Mouse (Mus musculus) testis, postnatal 14 days (tissue): ENCODE measurements around the gene Vmo1.
"Not testable (repeated sequence)": the region's sequence is repeated elsewhere in the genome, so short reads cannot be mapped to it uniquely, and the experiment has no call there.

Experiments used
- DNase-seq: peaks from one replicate; pipeline ENCODE4 v3.0.0; 2021; ENCODE audit warnings: low spot score

Vmo1 gene

GRCm38 (mm10) chr11:70520178-70520769 lies 5.9 kb upstream of the Vmo1 start:
- peak; percentile 19 for DNase-seq

GRCm38 (mm10) chr11:70518923-70519322 lies 4.5 kb upstream of the Vmo1 start, which contains the start of gene Gltpd2:
Gene Gltpd2 (plus strand): TSS chr11:70519196.
- no peak for DNase-seq

DNA sequence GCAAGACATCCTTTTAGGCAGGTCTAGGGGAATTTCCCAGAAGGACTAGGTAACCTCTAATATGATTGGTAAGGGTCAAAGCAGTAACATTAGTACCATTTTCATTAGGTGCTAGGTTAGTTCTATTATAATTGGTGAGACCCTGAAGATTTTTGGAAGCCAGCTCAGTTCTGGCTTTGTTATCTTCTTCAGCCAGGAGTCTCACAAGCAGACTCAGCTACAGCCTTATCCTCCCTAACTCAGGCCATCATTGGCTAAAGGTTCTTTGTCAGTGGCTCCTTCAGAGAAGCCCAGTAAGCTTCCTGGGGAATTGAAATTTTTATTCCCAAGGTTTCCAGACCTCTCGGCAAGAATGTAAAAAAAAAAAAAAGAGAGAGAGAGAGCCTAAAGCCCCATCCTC lies 4.0 kb upstream of the Vmo1 start:
- no peak for DNase-seq

- no peak for DNase-seq
Measured at GRCm38 (mm10) chr11:70516352-70516751, 1.9 kb upstream of the Vmo1 start.

- no peak for DNase-seq
Measured at GRCm38 (mm10) chr11:70513520-70513919, 896 bp downstream of the Vmo1 start.

- no peak for DNase-seq
Measured at GRCm38 (mm10) chr11:70512709-70513342, 1.6 kb downstream of the Vmo1 start.

DNA sequence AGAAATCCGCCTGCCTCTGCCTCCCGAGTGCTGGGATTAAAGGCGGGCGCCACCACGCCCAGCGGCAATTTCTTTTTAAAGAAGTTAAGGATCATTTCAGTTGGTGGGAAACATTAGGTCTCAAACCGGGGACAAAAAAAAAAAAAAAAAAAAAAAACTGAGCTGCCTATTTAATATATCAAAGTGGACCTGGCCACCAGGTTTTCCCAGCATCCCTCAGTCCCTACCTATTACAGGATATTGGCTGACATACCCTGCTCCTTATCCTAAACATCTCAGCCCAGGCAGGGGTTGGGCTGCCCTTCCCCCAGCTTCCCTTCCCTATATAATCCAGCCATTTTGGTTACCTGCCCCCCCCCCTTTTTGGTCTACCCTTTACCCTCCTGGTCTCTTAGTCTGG lies 2.6 kb downstream of the Vmo1 start:
- DNase-seq = no peak

- DNase-seq = no peak
Measured at GRCm38 (mm10) chr11:70511242-70511641, 3.2 kb downstream of the Vmo1 start.

GRCm38 (mm10) chr11:70509753-70510564 lies 4.5 kb downstream of the Vmo1 start:
- no peak for DNase-seq

DNA sequence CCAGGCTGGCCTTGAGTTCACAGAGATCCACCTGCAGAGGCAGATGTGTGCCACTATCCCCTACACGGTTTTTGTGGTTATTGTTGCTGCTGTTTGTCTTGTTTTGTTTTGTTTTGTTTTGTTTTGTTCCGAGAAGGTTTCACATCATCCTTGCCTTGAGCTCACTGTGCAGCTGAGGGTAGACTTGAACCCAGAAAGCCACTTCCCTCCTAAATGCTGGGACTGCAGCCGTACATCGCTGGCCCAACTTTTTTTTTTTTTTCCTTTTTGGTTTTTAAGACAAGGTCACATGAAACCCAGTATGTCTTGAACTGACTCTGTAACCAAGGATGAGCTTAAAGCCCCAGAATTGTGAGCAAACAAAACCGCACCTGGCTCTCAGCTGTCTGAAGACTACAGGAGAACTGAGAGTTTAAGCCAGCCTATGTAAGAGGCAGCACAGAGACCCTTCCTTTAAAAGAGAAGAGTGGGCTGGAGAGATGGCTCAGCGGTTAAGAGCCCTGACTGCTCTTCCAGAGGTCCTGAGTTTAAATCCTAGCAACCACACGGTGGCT lies 7.4 kb downstream of the Vmo1 start:
- DNase-seq = no peak

DNA sequence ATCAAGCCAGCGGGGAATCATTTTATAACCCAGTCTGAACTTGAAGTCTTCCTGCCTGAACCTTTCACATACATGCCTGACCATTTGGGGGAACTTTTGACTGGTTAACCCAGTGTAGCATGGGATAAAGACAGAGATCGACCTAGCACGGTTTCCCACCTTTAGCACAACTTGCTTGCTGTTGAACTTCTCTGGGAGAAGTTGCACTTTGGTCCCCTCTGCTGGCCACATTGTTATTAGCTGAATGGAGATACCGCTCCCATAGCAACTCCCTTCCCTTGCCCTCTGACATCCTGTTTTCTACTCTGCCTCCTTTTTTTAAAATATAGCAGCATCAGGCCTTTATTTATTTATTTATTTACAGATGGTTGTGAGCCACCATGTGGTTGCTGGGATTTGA lies 8.0 kb downstream of the Vmo1 start:
- DNase-seq = peak; percentile 38

DNA sequence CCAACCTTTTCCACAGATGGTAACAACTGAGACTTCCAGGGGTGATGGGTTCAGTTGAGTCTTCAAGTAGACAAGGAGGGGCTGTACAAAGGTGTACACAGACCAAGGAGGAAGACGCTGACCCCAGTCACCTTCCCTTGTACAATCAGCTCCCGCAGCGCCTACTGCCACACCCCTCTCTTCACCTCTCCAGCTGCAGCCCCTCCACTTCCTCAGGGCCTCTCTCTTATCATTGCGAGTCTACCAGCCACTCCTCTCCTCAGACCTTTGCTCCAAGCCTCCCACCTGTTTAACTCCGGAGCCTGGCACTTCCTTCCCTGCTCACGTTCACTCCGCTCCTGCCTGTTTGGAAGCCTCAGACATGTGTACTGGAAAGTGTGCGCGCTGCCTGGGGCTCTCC lies 9.4 kb downstream of the Vmo1 start, which contains the start of gene Tm4sf5:
TSS of gene Tm4sf5 (plus strand) at position 275 of the 400 bp plus-strand sequence.
- DNase-seq = no peak

DNA sequence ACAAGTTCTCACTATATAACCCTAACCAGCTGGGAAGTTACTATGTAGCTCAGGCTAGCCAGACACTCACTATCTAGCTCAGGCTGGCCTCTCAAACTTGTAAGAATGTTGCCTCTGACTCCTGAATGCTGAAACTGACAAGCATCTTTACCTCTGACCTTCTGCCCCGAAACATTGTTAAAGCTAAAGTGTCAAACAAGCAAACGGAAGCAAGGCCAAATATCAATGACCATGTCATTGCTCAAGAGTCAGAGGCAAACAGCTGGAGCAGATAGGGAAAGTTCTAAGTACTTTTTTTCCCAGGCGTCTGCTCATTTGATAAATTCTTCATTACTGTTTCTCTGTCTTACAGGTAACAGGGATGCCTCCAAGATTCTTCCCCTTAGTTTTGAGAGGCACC lies 12.4 kb downstream of the Vmo1 start:
- peak; percentile 41 for DNase-seq

- DNase-seq = no peak
Measured at GRCm38 (mm10) chr11:70500476-70500812, 14.0 kb downstream of the Vmo1 start.

- DNase-seq = no peak
Measured at GRCm38 (mm10) chr11:70499566-70500475, 14.6 kb downstream of the Vmo1 start.

DNA sequence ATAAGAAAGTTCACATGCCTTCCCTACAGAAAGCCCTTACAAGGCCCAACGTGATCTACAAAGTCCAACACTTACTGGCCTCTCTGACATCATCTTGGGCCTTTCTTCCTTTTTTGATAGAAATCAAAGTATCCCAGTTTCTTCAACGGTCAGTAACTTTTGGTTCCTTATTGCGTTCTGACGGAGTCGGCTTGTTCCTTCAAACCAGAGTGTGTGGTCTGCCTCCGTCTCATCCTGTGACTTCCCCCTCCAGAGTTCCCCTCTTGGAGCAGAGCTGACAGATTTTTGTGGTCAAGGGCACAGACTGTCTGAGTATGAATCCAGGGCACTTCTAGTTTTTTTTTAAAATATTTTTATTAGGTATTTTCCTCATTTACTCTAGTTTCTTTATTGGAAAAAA lies 24.7 kb downstream of the Vmo1 start:
- no peak for DNase-seq

DNA sequence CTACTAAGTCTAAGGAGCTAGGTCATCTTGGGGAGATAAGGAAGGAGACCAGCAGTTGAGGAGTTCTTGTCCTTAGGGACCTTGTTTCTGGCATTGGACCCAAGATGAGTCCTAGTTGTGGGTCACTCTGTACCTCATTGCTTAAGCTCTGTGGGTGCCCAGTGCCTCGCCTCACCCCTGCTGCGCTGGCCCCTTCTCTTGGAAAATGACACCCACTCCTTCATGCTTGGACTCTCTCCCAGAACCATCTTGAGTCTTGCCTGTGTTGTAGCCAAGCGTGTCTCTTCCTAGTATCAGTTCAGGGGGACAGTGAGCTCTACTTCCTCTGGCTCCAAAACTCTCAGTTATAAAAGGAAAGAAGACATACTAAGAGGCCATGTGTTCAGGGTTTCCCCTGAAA lies 25.3 kb downstream of the Vmo1 start:
- DNase-seq = peak; percentile 23

GRCm38 (mm10) chr11:70487816-70488215 lies 26.6 kb downstream of the Vmo1 start:
- DNase-seq = no peak

- no peak for DNase-seq
Measured at GRCm38 (mm10) chr11:70485498-70485897, 28.9 kb downstream of the Vmo1 start.

GRCm38 (mm10) chr11:70474872-70475534 lies 39.4 kb downstream of the Vmo1 start:
- DNase-seq = no peak

DNA sequence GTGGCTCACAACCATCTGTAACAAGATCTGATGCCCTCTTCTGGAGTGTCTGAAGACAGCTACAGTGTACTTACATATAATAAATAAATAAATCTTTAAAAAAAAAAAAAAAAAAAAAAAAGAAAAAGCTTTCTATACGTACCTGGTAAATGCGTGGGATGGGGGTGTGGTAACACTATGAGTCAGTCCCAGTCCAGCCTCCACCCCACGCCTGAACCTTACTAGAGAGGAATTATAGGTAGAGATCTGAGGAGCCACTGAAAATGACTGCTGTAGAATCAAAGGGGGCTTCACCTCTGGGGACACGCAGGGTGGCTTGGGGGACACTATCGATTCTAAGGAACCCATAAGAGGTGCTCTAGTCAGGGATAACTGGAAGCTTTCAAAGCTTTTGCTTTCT lies 41.1 kb downstream of the Vmo1 start:
- DNase-seq = not testable (repeated sequence)
